Mouse (Mus musculus) intestine, embryonic 14.5 days (tissue): ENCODE results near the gene Insrr. TPM values are rescaled to one million over a fixed set of nuclear protein-coding genes. Genes with fewer than 3 reads are reported as not detected.

Experiments used
- ATAC-seq: fragments of 200-750 bp; cut with Nextera tagmentation; replicated peaks from 2 replicates; pipeline ENCODE4 v1.8.0; 2017; ENCODE audit warnings: low read depth, moderate number of reproducible peaks, moderate TSS enrichment, moderate library complexity; ENCODE audit not compliant: low FRiP score, low TSS enrichment
- DNase-seq: peaks from one replicate; pipeline ENCODE4 v3.0.0-alpha.2; 2018; ENCODE audit warnings: low spot score
- H3K27ac ChIP-seq: fragments of 300-500 bp; sonication (generic); 2 replicates; pipeline ENCODE4 v1.5.1; 2014; ENCODE audit warnings: low read depth, mild to moderate bottlenecking, control low read depth
- H3K27me3 ChIP-seq: fragments of 300-500 bp; sonication (generic); replicated peaks from 2 replicates; pipeline ENCODE4 v1.6.1; 2014; ENCODE audit warnings: low read length, control low read depth; ENCODE audit not compliant: control insufficient read depth, insufficient read depth
- H3K36me3 ChIP-seq: fragments of 300-500 bp; sonication (generic); 2 replicates; pipeline ENCODE4 v1.6.1; 2014; ENCODE audit warnings: low read length, control low read depth; ENCODE audit not compliant: control insufficient read depth, insufficient read depth
- H3K4me1 ChIP-seq: fragments of 300-500 bp; sonication (generic); replicated peaks from 2 replicates; pipeline ENCODE4 v1.6.1; 2014; ENCODE audit warnings: low read length, control low read depth, mixed read lengths; ENCODE audit not compliant: control insufficient read depth, insufficient read depth
- H3K4me2 ChIP-seq: fragments of 300-500 bp; sonication (generic); 2 replicates; pipeline ENCODE4 v1.6.1; 2014; ENCODE audit warnings: low read length
- H3K4me3 ChIP-seq: fragments of 300-500 bp; sonication (generic); 2 replicates; pipeline ENCODE4 v1.5.1; 2014; ENCODE audit warnings: low read depth, low read length, control low read depth, mixed read lengths
- H3K9ac ChIP-seq: fragments of 300-500 bp; sonication (generic); 2 replicates; pipeline ENCODE4 v1.6.1; 2014; ENCODE audit warnings: mild to moderate bottlenecking, low read length
- H3K9me3 ChIP-seq: fragments of 300-500 bp; sonication (generic); 2 replicates; pipeline ENCODE4 v1.6.1; 2016; ENCODE audit warnings: low read length, control low read depth; ENCODE audit not compliant: control insufficient read depth
- whole genome bisulfite sequencing: fragments of 180-500 bp; shearing (Covaris S2); extraction: QIAGEN DNeasy Blood & Tissue Kit; methylation state at CpG from one replicate; pipeline ENCODE4 v1.1.7; 2014; 5-methylcytosine and 5-hydroxymethylcytosine counted together
- polyA plus RNA-seq: library from polyadenylated mRNA; unstranded; fragments of >200 nt; fragmentation: Nextera tagmentation; extraction: Ambion mirVana; gene quantifications from 2 replicates; pipeline ENCODE4 v1.2.1, GENCODE M21; 2014

The Insrr gene
- 0.32 and 0.72 TPM in 2 replicates for polyA plus RNA-seq

- peak within 1 kb of the TSS; percentile 32; the same call in 1 of the 2 replicates for H3K9ac ChIP-seq
- no peak within 1 kb of the TSS for H3K27ac ChIP-seq
- no peak for ATAC-seq
- WGBS, result 2% methylated on average over 29 of the region's 29 CpGs
- no peaks in the 10 kb centered on the region for H3K9me3 ChIP-seq
- DNase-seq, result no peak
- H3K4me3 ChIP-seq, result peak within 1 kb of the TSS; percentile 33
- H3K27me3 ChIP-seq, result peaks cover 97% of the 10 kb centered on the region
- H3K4me1 ChIP-seq, result peaks cover 14% of the 10 kb centered on the region; the same call in 1 of the 2 replicates
- no peaks in the 10 kb centered on the region for H3K36me3 ChIP-seq
- H3K4me2 ChIP-seq, result peak within 1 kb of the TSS; percentile 59
These were observed at the start of gene Insrr for GRCm38 (mm10) chr3:87796736-87797334. Gene Insrr, plus strand, starts transcription at chr3:87796951.

- H3K27me3 ChIP-seq, result no peaks in the 10 kb centered on the region
- WGBS, result 49% methylated on average over 13 of the region's 13 CpGs
- H3K4me3 ChIP-seq, result no peak within 1 kb of the TSS
- H3K4me1 ChIP-seq, result peaks cover 20% of the 10 kb centered on the region
- peaks cover 30% of the 10 kb centered on the region for H3K36me3 ChIP-seq
- no peaks in the 10 kb centered on the region for H3K9me3 ChIP-seq
- ATAC-seq (no peak), DNase-seq (no peak)
- no peak within 1 kb of the TSS for H3K9ac ChIP-seq
- H3K4me2 ChIP-seq, result no peak within 1 kb of the TSS
- no peak within 1 kb of the TSS for H3K27ac ChIP-seq
These were observed 48.3 kb upstream of the Insrr start, which contains the start of gene Lrrc71 for GRCm38 (mm10) chr3:87748431-87748830. Gene Lrrc71, minus strand, starts transcription at chr3:87748625.

- Histone ChIP-seq H3K9ac (no peak overlapping the region), H3K4me2 (no peak overlapping the region), H3K4me3 (no peak overlapping the region), H3K9me3 (no peaks in the 10 kb centered on the region), H3K36me3 (peaks cover 36% of the 10 kb centered on the region), H3K4me1 (peaks cover 20% of the 10 kb centered on the region), H3K27ac (no peak overlapping the region), H3K27me3 (no peaks in the 10 kb centered on the region)
- DNase-seq (no peak), ATAC-seq (no peak)
- 26% methylated on average over 5 of the region's 5 CpGs for WGBS
These were observed 47.7 kb upstream of the Insrr start for GRCm38 (mm10) chr3:87749036-87749435.

GRCm38 (mm10) chr3:87749977-87750376 is 46.8 kb upstream of the Insrr start:
- WGBS, result 89% methylated on average over 12 of the region's 12 CpGs
- no peak overlapping the region for H3K4me3 ChIP-seq
- H3K9ac ChIP-seq, result no peak overlapping the region
- no peaks in the 10 kb centered on the region for H3K27me3 ChIP-seq
- no peak for DNase-seq
- peaks cover 36% of the 10 kb centered on the region for H3K36me3 ChIP-seq
- no peaks in the 10 kb centered on the region for H3K9me3 ChIP-seq
- no peak overlapping the region for H3K27ac ChIP-seq
- ATAC-seq, result no peak
- peaks cover 15% of the 10 kb centered on the region for H3K4me1 ChIP-seq
- H3K4me2 ChIP-seq, result no peak overlapping the region

GRCm38 (mm10) chr3:87752567-87752966 is 44.2 kb upstream of the Insrr start:
- no peak overlapping the region for H3K9ac ChIP-seq
- 0 out of 2 replicates have a peak, but pooled peaks cover 3% of the 10 kb centered on the region for H3K4me1 ChIP-seq
- no peaks in the 10 kb centered on the region for H3K9me3 ChIP-seq
- 89% methylated on average over 3 of the region's 3 CpGs for WGBS
- peaks cover 40% of the 10 kb centered on the region for H3K36me3 ChIP-seq
- ATAC-seq (no peak), DNase-seq (no peak)
- no peak overlapping the region for H3K4me2 ChIP-seq
- H3K4me3 ChIP-seq, result no peak overlapping the region
- no peak overlapping the region for H3K27ac ChIP-seq
- H3K27me3 ChIP-seq, result no peaks in the 10 kb centered on the region

- 89% methylated on average over 13 of the region's 13 CpGs for WGBS
- H3K27me3 ChIP-seq, result no peaks in the 10 kb centered on the region
These were observed 42.9 kb upstream of the Insrr start for GRCm38 (mm10) chr3:87753829-87754228.

GRCm38 (mm10) chr3:87755964-87756363 is 40.8 kb upstream of the Insrr start:
- peak; percentile 80 for ATAC-seq
- H3K4me2 ChIP-seq, result peak overlapping the region; percentile 24
- 0 out of 2 replicates have a peak overlapping the region, but pooled peaks have one; percentile 20 for H3K9ac ChIP-seq
- no peak overlapping the region for H3K27ac ChIP-seq
- peak; percentile 96 for DNase-seq
- WGBS, result 6% methylated on average over 24 of the region's 24 CpGs
- peaks cover 31% of the 10 kb centered on the region for H3K36me3 ChIP-seq
- no peaks in the 10 kb centered on the region for H3K9me3 ChIP-seq
- no peak overlapping the region for H3K4me3 ChIP-seq
- H3K27me3 ChIP-seq, result no peaks in the 10 kb centered on the region
- H3K4me1 ChIP-seq, result peaks cover 3% of the 10 kb centered on the region; the same call in 1 of the 2 replicates

More at GRCm38 (mm10) chr3:87753829-87754228, 42.9 kb upstream of the Insrr start:
- Histone ChIP-seq H3K4me1 (peaks cover 3% of the 10 kb centered on the region; the same call in 1 of the 2 replicates), H3K9ac (no peak overlapping the region), H3K4me2 (no peak overlapping the region), H3K4me3 (no peak overlapping the region), H3K9me3 (no peaks in the 10 kb centered on the region), H3K36me3 (peaks cover 38% of the 10 kb centered on the region), H3K27ac (no peak overlapping the region)
- DNase-seq (no peak), ATAC-seq (no peak)

GRCm38 (mm10) chr3:87756488-87756887 is 40.3 kb upstream of the Insrr start:
- H3K36me3 ChIP-seq, result peaks cover 25% of the 10 kb centered on the region
- H3K4me2 ChIP-seq, result no peak overlapping the region
- ATAC-seq, result 0 out of 2 replicates have a peak, but pooled peaks have one; percentile 11
- no peak overlapping the region for H3K4me3 ChIP-seq
- DNase-seq, result no peak
- 55% methylated on average over 20 of the region's 20 CpGs for WGBS
- H3K27ac ChIP-seq, result no peak overlapping the region
- no peaks in the 10 kb centered on the region for H3K27me3 ChIP-seq
- no peak overlapping the region for H3K9ac ChIP-seq
- H3K9me3 ChIP-seq, result no peaks in the 10 kb centered on the region
- peaks cover 3% of the 10 kb centered on the region; the same call in 1 of the 2 replicates for H3K4me1 ChIP-seq

GRCm38 (mm10) chr3:87758641-87759040 is 38.1 kb upstream of the Insrr start:
- Histone ChIP-seq H3K27me3 (no peaks in the 10 kb centered on the region), H3K4me3 (no peak overlapping the region), H3K4me1 (peaks cover 17% of the 10 kb centered on the region), H3K9me3 (no peaks in the 10 kb centered on the region), H3K9ac (no peak overlapping the region), H3K4me2 (no peak overlapping the region), H3K36me3 (peaks cover 12% of the 10 kb centered on the region), H3K27ac (no peak overlapping the region)
- WGBS, result 38% methylated on average over 5 of the region's 5 CpGs
- DNase-seq, result no peak
- ATAC-seq, result no peak
